ENCODE assay signal across 9 mouse cellular contexts in genomic region chr7:79501581-79502031, GRCm38 (mm10). TPM values are rescaled to one million over a fixed set of nuclear protein-coding genes. Genes with fewer than 3 reads are reported as not detected.
DNase-seq lines count a peak whose midpoint lies in the region; ATAC-seq lines count a peak whose summit lies in the region.
"Had no signal": no experiment of that assay in that cellular context is flagged by ENCODE, and none has a peak within 500 bp of the region (broad histone marks: within the 10 kb centered on the region; RNA-seq: fewer than 3 reads in every experiment).

No protein-coding gene starts in this region.

- peak overlapping the region; percentile 100 for H3K9ac ChIP-seq in forebrain, embryonic 14.5 days (ENCODE audit: low read length)
- peak overlapping the region; percentile 98 for H3K9ac ChIP-seq in midbrain, embryonic 14.5 days (replicated peaks; ENCODE audit: low read length)
- no peak overlapping the region for H3K9ac ChIP-seq in liver, embryonic 11.5 days (ENCODE audit: low read depth, low read length)

- peak overlapping the region; percentile 99 for H3K4me3 ChIP-seq in forebrain, embryonic 14.5 days (ENCODE audit: low read depth, low read length)
- H3K4me3 ChIP-seq in midbrain, embryonic 14.5 days (replicated peaks; ENCODE audit: low read depth, low read length), result peak overlapping the region; percentile 82
- H3K4me3 ChIP-seq in liver, embryonic 11.5 days (ENCODE audit: low read depth, low read length), result no peak overlapping the region
- H3K4me3 ChIP-seq: myocyte had no signal

- no peaks in the 10 kb centered on the region for H3K27me3 ChIP-seq in forebrain, embryonic 14.5 days (replicated peaks; ENCODE audit: control insufficient read depth, insufficient read depth, low read length)
- H3K27me3 ChIP-seq in midbrain, embryonic 14.5 days (ENCODE audit: control insufficient read depth, insufficient read depth, low read length), result peaks cover 13% of the 10 kb centered on the region; the same call in 1 of the 2 replicates
- H3K27me3 ChIP-seq in liver, embryonic 11.5 days (replicated peaks; ENCODE audit: control insufficient read depth, insufficient read depth, low read length), result peaks cover 100% of the 10 kb centered on the region

- no peaks in the 10 kb centered on the region for H3K9me3 ChIP-seq in forebrain, embryonic 14.5 days (replicated peaks; ENCODE audit: control insufficient read depth, low read length)
- no peaks in the 10 kb centered on the region for H3K9me3 ChIP-seq in midbrain, embryonic 14.5 days (ENCODE audit: control insufficient read depth, low read length)
- no peaks in the 10 kb centered on the region for H3K9me3 ChIP-seq in liver, embryonic 11.5 days (ENCODE audit: control insufficient read depth, low read length)

- peak; percentile 76 for DNase-seq in brain, adult 2 months (ENCODE audit: low read depth, low spot score)
- peak; percentile 66 to 67 for DNase-seq in cerebellum, adult 18-20 months
- peak; percentile 78 for DNase-seq in forebrain, embryonic 14.5 days (ENCODE audit: low spot score)
- DNase-seq in midbrain, embryonic 14.5 days, result peak; percentile 63
- DNase-seq in kidney, postnatal 10 days, result no peak
- no peak for DNase-seq in adrenal gland, adult 8-10 months
- DNase-seq in liver, embryonic 11.5 days (ENCODE audit: low spot score), result no peak
- DNase-seq: lung, adult 18-20 months had no signal

- peak overlapping the region; percentile 100 for H3K27ac ChIP-seq in forebrain, embryonic 14.5 days (ENCODE audit: low read depth, low read length)
- peak overlapping the region; percentile 94 for H3K27ac ChIP-seq in midbrain, embryonic 14.5 days (replicated peaks; ENCODE audit: low read depth, low read length)
- H3K27ac ChIP-seq in liver, embryonic 11.5 days (ENCODE audit: low read depth, low read length), result no peak overlapping the region

- H3K4me1 ChIP-seq in forebrain, embryonic 14.5 days (ENCODE audit: control insufficient read depth, insufficient read depth, low read length), result peaks cover 17% of the 10 kb centered on the region
- peaks cover 29% of the 10 kb centered on the region for H3K4me1 ChIP-seq in midbrain, embryonic 14.5 days (ENCODE audit: control insufficient read depth, insufficient read depth, low read length)
- peaks cover 4% of the 10 kb centered on the region; the same call in 1 of the 2 replicates for H3K4me1 ChIP-seq in liver, embryonic 11.5 days (replicated peaks; ENCODE audit: control insufficient read depth, insufficient read depth, low read length)

- peaks cover 36% of the 10 kb centered on the region for H3K36me3 ChIP-seq in forebrain, embryonic 14.5 days (ENCODE audit: control insufficient read depth, insufficient read depth, low read length)
- H3K36me3 ChIP-seq in midbrain, embryonic 14.5 days (ENCODE audit: control insufficient read depth, insufficient read depth, low read length), result no peaks in the 10 kb centered on the region; the same call in 1 of the 2 replicates
- H3K36me3 ChIP-seq in liver, embryonic 11.5 days (ENCODE audit: control insufficient read depth, insufficient read depth, low read length), result no peaks in the 10 kb centered on the region

- no peak for ATAC-seq in forebrain, embryonic 14.5 days
- ATAC-seq in midbrain, embryonic 14.5 days (ENCODE audit: low FRiP score, low TSS enrichment), result no peak
- ATAC-seq in liver, embryonic 11.5 days (replicated peaks; ENCODE audit: low FRiP score), result no peak

- 2% methylated on average over 8 of the region's 8 CpGs for WGBS in forebrain, embryonic 14.5 days
- 1% methylated on average over 8 of the region's 8 CpGs for WGBS in midbrain, embryonic 14.5 days
- WGBS in liver, embryonic 11.5 days, result 5% methylated on average over 8 of the region's 8 CpGs

- H3K4me2 ChIP-seq in forebrain, embryonic 14.5 days (ENCODE audit: low read length), result peak overlapping the region; percentile 99
- H3K4me2 ChIP-seq in midbrain, embryonic 14.5 days (ENCODE audit: low read length), result peak overlapping the region; percentile 73
- no peak overlapping the region for H3K4me2 ChIP-seq in liver, embryonic 11.5 days

RNA-seq across cellular contexts. Expression of gene Polg, which starts 35.4 kb away (rescaled TPM):
- polyA plus RNA-seq in forebrain, embryonic 14.5 days (2014; fragmentation: Nextera tagmentation; extraction: Ambion mirVana), result 20.2 and 23.4 TPM in 2 replicates
- 20.2 and 24.7 TPM in 2 replicates for polyA plus RNA-seq in midbrain, embryonic 14.5 days (2014; fragmentation: Nextera tagmentation; extraction: Ambion mirVana)
- 10 to 100 TPM; 73.6 to 86.6 (median 84.0) TPM for total RNA-seq in adrenal gland, adult 8-10 months (2022)
- 39.8 and 41.1 TPM in 2 replicates for polyA plus RNA-seq in liver, embryonic 11.5 days (2014; fragmentation: Nextera tagmentation; extraction: Ambion mirVana)

Comparison
In these comparisons a context has a peak if more than half of its experiments do, and no peak if none do; other contexts are left out.
1. DNase-seq: peak in brain, adult 2 months (single experiment), cerebellum, adult 18-20 months (2 of 2), forebrain, embryonic 14.5 days (single experiment) and midbrain, embryonic 14.5 days (single experiment); none in kidney, postnatal 10 days (single experiment), adrenal gland, adult 8-10 months (single experiment) and liver, embryonic 11.5 days (single experiment).